Mouse (Mus musculus): ENCODE results near the gene Nudc.

The Nudc gene

DNA sequence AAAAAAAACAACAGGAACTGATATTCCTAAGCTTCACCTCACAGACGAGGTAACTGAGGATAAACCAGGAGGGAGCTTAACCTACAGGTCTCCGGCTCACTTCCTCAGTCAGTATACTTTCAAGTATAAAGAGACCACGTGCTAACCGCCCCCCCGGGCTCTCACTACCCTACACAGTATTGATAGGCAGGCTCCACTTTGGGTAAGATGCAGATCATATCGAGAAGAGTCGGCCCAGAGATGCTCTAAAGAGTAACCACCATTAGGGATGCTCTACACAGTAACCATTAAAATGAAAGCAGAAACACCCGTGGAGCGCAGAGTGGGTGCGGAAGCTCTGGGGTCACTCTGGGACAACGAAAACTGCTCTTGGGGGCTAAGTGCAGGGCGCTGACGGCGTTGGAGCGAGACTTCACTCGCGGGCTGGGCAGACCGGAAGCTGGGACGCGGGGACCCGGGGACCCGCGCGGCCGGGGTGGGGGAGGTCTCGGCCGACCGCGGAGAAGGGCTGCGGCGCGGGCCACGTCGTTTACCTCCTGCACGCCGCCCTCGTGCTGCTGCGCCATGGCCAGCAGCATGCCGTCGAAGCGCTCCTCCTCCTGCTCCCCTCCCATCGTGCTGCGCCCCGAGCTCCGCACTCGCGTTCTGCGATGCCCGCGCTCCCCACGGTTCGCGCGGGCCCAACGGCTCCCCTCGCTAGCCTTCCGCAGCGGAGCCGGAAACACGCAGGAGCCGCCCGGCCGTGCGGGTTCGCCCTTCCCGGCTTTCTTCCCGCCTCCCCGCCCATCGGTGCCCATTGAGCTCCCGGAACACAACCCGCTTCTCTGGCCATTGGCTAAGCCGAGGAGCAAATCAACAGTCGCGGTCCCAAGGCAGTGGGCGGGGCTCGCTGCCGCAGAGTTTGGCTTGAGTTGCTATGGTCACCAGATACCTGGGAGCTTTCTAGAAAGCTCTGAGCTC lies at the start of gene Nudc:
TSS of gene Nudc (minus strand) at position 725 of the 960 bp plus-strand sequence.
- peak; percentile 89 for DNase-seq

DNA sequence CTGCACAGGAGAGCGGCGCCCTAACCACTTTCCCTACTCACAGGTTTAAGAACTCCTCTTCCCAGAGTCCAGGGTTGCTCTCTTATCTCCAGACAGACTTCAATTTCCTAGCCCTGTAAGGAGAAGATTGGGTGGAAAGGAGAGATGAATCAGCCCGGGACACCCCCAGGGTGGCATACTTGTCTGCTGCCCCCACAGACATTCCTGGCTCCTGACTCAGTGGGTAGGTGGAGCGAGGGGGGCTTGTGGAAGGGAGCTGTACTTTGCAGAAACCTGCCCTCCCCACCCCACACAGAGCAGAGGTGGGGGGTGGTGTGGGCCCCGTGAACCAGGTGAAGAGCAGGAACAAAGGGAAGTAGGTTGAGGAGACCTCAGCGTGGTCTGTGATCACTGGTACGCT lies 49.7 kb upstream of the Nudc start:
- no peak for DNase-seq

DNA sequence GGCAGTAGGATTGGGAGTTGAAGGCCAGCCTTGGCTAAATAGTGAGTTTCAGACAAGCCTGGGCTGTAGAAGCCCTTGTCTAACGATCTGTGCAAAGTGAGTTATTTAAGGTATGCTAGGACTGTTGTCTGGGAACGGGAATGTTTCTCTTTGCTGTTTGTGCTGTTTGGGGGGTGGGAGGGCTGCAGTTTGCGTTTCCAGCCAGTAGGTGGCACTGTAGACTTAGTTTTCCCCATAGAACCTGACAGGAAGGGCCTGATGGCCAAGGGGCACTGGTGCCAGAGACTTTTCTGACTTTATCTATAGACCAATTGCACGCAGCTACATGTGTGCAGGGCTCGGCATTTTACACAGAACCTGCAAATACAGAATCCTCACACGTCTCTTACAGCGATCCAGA lies 46.8 kb upstream of the Nudc start:
- DNase-seq, result peak; percentile 71

DNA sequence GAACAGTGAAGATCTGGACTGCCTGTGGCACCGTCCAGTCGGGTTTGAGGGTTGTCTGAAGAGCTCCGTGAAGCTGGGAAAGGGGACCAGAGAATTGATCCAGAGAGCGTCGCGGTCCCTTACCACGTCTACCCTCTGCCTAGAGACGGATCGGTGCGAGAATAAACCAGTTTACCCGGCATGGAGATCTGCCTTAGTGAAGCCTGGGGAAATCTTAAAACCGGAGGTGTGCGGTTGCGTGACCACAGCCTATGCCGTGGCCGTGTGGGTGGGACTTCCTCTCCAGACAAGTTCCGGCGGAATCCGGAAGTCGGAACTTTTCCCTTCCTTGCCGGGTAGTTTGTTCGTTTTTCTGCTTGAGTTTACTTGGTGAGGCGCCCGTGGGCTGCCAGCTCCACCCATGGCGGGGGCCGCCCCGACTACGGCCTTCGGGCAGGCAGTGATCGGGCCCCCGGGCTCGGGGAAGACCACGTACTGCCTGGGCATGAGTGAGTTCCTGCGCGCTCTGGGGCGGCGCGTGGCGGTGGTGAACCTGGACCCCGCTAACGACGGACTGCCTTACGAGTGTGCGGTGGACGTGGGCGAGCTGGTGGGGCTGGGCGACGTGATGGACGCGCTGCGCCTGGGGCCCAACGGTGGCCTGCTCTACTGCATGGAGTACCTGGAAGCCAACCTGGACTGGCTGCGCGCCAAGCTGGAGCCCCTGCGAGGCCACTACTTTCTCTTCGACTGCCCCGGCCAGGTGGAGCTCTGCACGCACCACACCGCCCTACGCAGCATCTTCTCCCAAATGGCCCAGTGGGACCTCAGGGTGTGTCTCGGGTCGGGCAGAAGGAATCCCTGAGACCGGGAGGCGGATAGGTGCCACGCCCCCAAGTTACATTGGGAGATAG lies 38.5 kb upstream of the Nudc start, which contains the start of gene Gpn2:
TSS of gene Gpn2 (plus strand) at position 304 of the 893 bp plus-strand sequence.
- peak; percentile 79 for DNase-seq

DNA sequence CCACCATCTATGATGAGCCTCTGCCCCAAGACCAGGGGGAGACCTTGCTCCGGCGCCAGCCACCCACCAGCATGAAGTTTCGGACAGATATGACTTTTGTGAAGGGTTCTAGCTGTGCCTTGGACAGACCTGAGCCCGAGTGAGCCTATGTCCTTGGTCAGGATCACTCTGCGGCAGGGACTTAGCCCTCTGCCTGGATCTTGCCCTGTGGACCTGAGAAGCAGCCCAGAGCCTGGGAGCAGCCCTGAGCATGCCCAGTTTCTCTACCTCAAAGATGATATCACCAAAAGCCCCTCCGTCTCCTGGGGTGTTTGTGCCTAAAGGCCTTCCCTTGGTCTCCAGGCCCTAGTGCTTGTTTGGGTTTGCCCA lies 37.9 kb upstream of the Nudc start:
- no peak for DNase-seq

DNA sequence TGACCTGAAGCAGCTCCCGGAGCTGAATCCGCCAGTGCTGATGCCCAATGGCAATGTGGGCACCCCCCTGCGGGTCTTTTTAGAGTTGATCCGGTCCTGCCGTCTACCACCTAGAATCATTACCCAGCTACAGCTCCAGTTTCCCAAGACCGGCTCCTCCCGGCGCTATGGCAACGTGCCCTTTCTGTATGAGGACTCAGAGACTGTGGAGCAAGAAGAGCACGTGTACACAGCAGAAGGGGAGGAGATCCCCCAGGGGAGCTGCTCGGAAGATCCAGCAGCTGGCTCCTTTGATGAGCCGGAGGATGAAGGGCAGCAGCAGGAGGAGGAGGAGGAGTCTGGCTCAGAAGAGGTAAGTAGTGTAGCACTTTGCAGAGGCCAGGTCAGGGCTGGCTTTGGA lies 32.2 kb upstream of the Nudc start:
- no peak for DNase-seq

DNA sequence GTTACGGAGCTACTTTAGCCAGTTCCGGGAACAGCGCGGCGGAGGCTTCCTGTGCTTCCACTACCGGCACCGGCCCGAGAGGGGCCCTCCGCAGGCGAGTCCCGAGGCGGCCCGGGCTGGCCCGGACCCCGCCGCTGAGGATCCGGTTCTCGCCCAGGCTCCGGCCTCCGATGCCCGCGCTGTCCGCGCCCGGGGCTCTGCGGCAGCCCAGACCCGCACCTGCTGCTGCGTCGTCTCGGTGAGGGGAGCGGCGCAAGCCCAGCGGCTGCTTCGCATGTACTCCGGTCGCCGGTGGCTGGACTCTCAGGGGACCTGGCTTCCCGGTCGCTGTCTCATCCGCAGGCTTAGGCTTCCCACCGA lies 29.0 kb upstream of the Nudc start:
- no peak for DNase-seq

DNA sequence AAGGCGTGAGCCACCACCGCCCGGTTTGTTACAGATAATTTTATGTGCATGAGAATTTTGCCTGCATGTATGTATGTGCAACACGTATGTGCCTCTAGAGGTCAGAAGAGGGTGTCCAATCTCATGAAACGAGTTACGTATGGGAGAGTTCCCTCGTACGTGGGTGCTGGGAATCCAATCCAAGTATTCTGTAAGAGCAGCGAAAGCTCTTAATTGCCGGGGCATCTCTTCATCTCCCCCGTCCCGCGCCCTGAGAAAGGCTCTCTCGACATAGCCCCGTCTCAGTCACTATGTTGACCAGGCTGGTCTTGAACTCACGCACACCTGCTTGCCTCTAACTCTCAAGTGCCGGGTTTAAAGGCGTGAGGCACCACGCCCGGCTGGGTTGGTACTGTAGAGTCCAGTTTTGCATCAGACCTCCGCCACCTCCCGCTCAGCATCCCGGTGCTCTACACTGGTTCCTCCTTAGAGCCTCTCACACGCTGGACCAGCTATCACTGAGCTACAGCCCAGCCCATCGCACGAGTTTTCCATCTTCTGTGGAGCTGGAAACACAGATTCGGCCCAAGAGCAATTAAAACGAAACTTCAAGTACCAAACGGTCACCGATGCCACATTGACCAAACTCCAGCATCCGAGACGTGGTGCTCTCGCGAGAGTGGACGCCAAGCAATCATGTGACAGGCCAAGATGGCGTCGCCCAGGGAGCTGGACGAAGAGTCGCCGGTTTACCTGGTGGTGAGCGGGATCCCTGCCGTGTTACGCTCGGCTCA lies 28.5 kb upstream of the Nudc start, which contains the start of gene Gpatch3:
TSS of gene Gpatch3 (plus strand) at position 676 of the 773 bp plus-strand sequence.
- DNase-seq, result peak; percentile 88

DNA sequence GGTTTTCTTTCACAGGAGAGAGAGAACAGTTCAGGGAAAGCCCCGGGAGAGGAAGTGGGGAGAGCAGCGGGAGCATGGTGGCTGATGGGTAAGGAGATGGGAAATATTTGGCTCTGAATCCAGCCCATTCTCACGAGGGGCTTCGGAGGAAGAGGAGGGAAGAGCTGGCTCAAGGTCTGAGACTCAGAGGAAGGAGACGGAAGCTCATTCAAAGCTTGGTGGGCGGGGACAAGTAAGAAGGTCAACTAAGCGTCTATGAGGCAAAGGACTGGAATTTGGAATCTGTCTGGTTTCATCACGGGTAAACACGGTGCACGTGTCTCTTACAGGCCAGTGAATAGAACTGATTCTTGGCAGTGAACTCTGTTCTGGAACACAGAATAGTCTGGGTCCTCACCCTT lies 24.3 kb upstream of the Nudc start:
- no peak for DNase-seq

DNA sequence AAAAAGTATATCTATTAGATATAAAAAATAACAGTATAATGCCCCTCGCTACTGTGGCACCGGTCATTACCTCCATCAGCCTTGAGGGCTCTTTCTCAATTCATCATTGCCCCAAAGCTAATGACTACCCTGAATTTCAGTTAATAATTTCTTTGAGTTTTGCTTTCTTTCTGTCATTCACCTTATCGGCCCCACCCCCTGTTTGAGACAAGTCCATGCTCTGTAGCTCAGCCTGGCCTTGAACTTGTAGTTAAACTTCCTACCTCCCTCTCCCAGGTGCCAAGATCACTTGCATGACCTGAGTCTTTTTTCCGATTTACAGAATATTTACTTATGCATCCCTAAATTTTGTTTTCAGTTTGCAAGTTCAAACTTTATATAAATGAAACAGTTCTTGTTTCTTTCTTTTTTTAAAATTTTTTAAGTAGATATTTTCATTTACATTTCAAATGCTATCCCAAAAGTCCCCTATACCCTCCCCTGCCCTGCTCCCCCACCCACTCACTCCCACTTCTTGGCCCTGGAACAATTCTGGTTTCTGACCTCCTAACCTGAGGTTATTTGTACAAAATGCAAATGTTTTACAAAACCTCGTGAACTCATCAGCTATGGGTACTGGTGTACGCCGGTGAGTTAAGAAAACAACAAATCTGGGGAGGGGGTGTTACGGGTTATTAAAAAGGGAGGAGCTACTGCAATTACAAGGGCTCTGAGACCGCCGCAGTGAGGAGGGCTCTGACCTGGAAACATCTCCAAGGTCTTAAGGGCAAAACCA lies 23.7 kb upstream of the Nudc start:
- DNase-seq, result no peak

DNA sequence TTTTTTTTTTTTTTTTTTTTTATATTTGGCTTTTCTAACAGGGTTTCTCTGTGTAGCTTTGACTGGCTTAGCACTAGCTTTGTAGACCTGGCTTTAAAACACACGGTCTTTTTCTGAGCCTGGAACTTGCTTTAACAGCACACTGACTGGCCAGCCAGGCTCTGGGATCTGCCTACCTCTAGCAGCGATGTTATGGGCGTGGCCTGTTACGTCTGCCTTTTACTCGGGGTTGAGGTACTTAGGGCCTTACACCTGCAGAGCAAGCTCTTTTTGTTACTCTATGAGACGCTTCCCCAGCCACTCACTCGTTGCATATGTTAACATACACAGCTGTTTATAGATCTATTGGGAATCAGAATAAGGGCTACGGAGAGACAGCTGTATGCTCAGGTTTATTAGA lies 21.5 kb upstream of the Nudc start:
- DNase-seq, result no peak

DNA sequence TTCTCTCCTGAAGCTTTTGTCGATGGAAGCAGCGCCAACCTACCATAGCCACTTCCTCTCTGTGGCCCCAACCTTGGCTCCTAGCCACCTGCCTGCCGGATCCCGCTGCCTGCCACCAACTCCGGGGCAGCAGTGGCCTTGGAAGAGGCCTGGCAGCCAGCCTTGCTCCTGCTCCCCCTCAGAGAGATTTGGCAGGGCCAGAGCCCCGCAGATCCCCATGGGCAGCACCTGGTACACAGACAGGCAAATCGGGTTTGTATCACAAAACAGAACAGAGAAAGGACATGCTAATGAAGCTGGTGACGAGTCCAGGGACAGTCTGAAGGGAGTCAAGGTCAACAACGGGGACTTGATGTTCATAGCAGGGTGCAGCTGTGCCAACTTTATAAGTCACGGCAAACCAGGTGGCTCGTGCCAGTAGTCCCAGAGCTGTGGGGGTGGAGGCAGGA lies 17.4 kb upstream of the Nudc start:
- DNase-seq, result peak; percentile 19

DNA sequence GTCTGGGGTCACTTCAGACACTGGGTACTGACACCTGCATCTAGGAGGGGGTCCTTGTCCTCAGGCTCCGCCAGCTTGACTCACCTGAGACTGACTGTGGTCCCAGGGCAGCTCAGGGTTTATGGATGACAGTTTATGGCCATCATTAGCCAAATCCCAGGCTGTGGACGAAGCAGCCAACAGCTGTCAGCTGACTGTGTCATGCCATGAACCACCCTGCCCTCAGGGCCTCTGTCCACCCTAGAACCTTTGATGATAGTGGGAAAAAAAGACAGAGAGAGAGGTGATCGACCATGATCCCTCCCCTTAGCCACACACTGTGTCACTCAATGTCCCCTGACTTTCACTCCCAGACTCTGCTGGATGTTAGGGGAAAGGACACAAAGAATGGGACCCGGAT lies 15.8 kb upstream of the Nudc start:
- DNase-seq, result no peak

DNA sequence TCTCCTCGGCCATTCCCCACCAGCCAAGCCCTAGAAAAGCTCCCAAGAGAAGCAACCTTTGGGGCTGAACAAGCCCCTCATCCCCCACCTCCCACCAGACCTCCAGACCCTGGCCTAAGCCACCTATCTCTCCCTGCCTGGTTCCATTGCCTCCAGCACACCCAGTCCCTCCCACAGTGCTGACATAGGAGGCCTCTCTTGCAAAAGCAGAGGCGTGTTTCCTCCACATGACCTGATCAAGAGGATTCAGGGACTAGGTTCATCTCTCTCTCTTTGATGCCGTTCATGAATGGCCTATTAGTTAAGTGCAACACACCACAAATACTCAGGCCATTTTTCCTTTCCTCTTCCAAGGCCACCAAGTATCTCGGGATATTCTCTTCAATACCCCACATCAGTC lies 14.1 kb upstream of the Nudc start:
- no peak for DNase-seq

DNA sequence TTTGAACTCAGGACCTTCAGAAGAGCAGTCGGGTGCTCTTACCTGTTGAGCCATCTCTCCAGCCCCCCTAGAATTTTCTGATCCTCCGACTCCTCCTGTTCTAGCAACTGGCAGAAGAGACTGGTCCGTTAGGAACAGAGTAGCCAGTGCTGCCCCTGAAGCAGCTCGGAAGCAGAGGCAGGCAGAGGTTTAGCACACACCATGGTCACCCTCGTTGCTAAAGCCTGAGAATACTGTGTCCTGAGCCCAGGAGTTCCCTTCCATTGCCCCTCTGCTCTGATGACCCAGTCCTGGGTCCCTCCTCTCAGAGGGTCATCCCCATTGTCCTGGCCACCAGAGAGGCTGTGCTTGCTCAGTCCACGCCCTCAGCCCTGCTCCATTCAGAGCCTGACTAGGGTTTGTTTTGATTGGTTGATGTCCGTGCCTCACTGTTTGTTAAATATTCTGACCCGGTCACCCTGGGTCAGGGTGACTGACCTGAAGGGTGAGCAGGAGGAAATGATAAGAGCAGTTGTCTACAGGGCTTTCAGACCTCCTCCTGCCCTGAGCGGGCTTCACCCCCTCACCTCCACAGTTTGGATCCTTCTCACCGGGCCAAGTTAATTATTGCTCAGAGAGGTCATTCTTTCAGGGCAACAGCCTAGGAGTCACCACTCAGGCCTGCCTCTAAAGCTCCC lies 11.4 kb upstream of the Nudc start:
- no peak for DNase-seq

DNA sequence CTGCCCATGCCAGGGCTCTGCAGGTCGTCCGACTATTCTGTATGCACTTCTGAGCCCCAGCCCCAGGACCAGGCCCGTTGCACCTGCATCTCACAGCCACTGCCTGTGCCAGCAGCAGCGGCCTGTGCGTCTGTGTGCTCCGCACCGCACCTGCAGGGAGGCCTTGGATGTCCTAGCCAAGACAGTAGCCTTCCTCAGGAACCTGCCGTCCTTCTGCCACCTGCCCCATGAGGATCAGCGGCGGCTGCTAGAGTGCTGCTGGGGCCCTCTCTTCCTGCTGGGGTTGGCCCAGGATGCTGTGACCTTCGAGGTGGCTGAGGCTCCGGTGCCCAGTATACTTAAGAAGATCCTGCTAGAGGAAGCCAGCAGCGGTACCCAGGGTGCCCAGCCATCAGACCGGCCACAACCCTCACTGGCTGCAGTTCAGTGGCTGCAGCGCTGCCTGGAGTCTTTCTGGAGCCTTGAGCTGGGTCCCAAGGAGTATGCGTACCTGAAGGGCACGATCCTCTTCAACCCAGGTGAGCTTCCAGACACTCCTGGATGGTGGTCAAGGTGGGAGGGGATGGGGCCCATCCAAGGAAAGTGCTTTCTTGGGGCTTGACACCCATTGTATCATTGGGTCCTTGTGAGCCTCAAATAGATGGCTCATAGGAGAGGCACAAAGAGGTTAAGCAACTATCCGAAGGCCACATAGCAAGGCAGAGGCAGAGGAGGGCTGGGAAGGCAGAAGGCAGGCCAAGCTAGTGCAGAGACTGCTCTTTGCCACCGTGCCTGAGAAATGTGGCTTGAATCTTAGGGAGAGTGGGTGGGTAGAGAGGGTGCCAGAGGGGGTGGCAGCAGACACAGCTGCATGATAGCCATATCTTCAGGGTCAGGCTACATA lies 7.9 kb upstream of the Nudc start:
- no peak for DNase-seq

DNA sequence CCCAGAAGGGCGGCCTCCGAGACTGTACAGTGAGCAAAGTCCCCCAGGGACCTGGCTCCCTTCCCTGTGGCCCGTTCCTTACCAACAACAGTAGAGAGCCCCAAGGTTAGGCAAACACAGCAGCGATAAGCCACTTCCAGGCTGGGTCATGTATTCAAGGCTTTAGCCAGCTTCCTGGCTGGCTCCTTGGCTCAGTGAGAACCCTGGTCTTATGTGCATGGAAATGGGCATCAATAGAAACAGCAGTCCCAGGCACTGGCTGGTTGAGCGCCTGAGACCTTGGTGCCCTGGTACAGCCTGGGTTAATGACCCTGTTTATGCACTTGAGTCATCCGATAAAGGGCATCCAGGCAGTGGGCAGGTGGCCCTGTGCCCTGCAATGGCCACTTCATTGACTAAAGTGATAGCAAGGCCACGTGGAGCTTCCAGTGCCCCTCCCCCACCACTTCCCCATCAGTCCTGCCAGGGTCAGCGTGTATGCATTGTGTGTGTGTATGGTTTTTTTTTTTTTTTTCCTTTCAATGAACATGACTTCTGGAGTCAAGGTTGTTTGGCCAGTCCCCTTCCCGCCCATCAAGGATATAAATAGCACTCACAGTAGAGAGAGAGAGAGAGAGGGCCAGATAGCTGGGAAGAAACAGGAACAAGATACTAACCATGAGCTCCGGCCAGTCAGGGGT lies 7.1 kb upstream of the Nudc start, which contains the start of gene Nr0b2:
TSS of gene Nr0b2 (plus strand) at position 609 of the 680 bp plus-strand sequence.
- no peak for DNase-seq

DNA sequence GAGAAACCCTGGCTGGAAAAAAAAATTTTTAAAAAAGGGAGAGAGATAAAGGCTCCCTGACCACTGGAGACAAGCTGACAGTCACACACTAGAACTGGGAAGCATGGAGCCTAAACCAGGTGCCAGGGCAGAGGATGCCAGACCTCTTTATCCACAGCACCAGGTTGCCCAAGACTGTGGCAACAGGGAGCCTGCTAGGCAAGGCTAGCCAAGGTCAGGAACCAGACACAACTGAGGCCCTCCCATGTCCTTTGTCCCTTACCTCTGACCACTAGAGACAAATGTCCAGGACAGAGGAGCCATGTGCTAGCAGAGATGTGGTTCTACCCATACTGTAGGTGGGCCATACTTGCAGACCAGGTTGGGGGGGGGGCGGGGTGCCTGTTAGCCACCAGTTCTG lies 6.2 kb upstream of the Nudc start:
- DNase-seq, result no peak

DNA sequence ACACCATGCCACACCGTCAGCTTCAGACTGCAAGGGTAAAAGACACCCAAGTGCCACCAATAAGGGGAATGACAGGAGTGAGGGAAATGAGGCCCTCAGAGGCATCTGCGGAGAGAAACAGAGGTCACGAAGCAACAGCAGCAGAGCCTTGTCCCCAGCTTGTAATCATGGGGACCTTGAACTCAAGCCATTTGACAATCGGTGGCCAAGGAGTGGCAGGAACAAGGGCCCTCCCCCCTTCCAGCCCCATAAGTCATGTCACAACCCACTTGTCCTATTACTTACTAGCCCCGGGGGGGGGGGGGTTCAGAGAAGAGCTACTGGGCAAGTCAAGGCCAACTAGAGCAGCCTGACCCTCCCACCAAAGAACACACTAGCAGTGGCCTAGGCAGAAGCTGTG lies 9.1 kb downstream of the Nudc start:
- DNase-seq, result no peak

DNA sequence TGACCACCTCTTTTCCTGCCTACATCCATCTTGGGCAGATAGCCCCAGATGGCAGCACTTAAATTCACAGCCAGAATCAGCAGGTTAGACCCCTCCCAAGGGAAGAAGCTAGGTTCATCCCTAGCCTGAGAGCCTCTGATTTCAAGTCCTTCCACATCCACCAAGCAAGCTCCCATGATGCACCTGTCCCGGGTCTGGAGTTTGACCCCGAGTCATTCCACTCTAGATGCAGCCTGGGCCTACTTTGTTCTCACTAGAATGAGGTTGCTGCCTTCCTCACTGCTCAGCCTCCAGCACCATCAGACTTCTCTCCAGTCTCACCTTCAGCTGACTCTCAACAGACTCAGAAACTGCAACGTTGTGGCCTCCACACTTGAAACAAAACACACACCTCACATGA lies 9.7 kb downstream of the Nudc start:
- DNase-seq, result no peak
